In genomic region chr3:96499481-96500288, GRCm38 (mm10) we compare ENCODE assay signal across 8 mouse cellular contexts. TPM values are rescaled to one million over a fixed set of nuclear protein-coding genes. Genes with fewer than 3 reads are reported as not detected.
DNase-seq lines count a peak whose midpoint lies in the region; ATAC-seq lines count a peak whose summit lies in the region.

No protein-coding gene starts in this region.

- peak overlapping the region; percentile 89 for H3K4me3 ChIP-seq in intestine, embryonic 14.5 days (ENCODE audit: low read depth, low read length)

- peak overlapping the region; percentile 89 for H3K9ac ChIP-seq in intestine, embryonic 14.5 days (ENCODE audit: low read length)

- H3K36me3 ChIP-seq in intestine, embryonic 14.5 days (ENCODE audit: control insufficient read depth, insufficient read depth, low read length) = no peaks in the 10 kb centered on the region

- intact Hi-C loops in left cerebral cortex, postnatal 14 days (cut with DNase I) = loop anchor here (5.0 kb wide), 1 partner anchor 222 kb away; no protein-coding TSS in a partner anchor

- peak overlapping the region; percentile 94 for H3K27ac ChIP-seq in intestine, embryonic 14.5 days (ENCODE audit: low read depth)

- peaks cover 4% of the 10 kb centered on the region for H3K4me1 ChIP-seq in intestine, embryonic 14.5 days (replicated peaks; ENCODE audit: control insufficient read depth, insufficient read depth, low read length)

- H3K9me3 ChIP-seq in intestine, embryonic 14.5 days (ENCODE audit: control insufficient read depth, low read length) = no peaks in the 10 kb centered on the region

- under 1% methylated on average over 36 of the region's 36 CpGs for WGBS in intestine, embryonic 14.5 days

- DNase-seq in adrenal gland, adult 18-20 months (ENCODE audit: low spot score in 2 of 2) = peak; percentile 71 to 76
- DNase-seq in embryo, embryonic 11 days = peak; percentile 82
- DNase-seq in gastrocnemius, postnatal 25 days = peak; percentile 56
- peak; percentile 95 for DNase-seq in intestine, embryonic 14.5 days (ENCODE audit: low spot score)
- peak; percentile 83 to 90 for DNase-seq in left cerebral cortex, postnatal 14 days (ENCODE audit: low spot score in 2 of 2)
- DNase-seq in right cerebral cortex, postnatal 25 days = peak; percentile 72
- DNase-seq in yolk sac, embryonic 10.5 days (ENCODE audit: low spot score) = peak; percentile 90

- H3K4me2 ChIP-seq in intestine, embryonic 14.5 days (ENCODE audit: low read length) = peak overlapping the region; percentile 54

- ATAC-seq in intestine, embryonic 14.5 days (replicated peaks; ENCODE audit: low FRiP score, low TSS enrichment, low read depth) = peak; percentile 33
- peak; percentile 40 for ATAC-seq in megakaryocyte-erythroid progenitor cell, adult 5-6 weeks (replicated peaks; ENCODE audit: low FRiP score, low TSS enrichment, poor library complexity, severe bottlenecking)

- no peaks in the 10 kb centered on the region for H3K27me3 ChIP-seq in intestine, embryonic 14.5 days (replicated peaks; ENCODE audit: control insufficient read depth, insufficient read depth, low read length)

RNA-seq across cellular contexts. Expression of gene Hfe2, which starts 25.3 kb away (rescaled TPM):
- total RNA-seq in adrenal gland, adult 18-20 months (2021) = under 1 TPM in 1 of 2 experiments, not detected in 1; 0.42 TPM
- 100 to 1,000 TPM; 474 to 621 TPM for total RNA-seq in gastrocnemius, postnatal 25 days (2021)
- 0.11 and 0.28 TPM in 2 replicates for polyA plus RNA-seq in intestine, embryonic 14.5 days (2014; fragmentation: Nextera tagmentation; extraction: Ambion mirVana)
- total RNA-seq in left cerebral cortex, postnatal 14 days (2021) = under 1 TPM; 0.18 to 0.42 TPM
- not detected in 2 replicates for total RNA-seq in megakaryocyte-erythroid progenitor cell, adult 5-6 weeks (2014; fragmentation: Nextera tagmentation)
- not detected in 2 replicates for total RNA-seq in megakaryocyte-erythroid progenitor cell, adult 5-6 weeks (2017)

RNA-seq across cellular contexts. Expression of gene BC107364, which starts 47.6 kb away (rescaled TPM):
- not detected for total RNA-seq in adrenal gland, adult 18-20 months (2021)
- not detected for total RNA-seq in gastrocnemius, postnatal 25 days (2021)
- not detected in 2 replicates for polyA plus RNA-seq in intestine, embryonic 14.5 days (2014; fragmentation: Nextera tagmentation; extraction: Ambion mirVana)
- total RNA-seq in left cerebral cortex, postnatal 14 days (2021) = not detected
- not detected in 2 replicates for total RNA-seq in megakaryocyte-erythroid progenitor cell, adult 5-6 weeks (2014; fragmentation: Nextera tagmentation)
- total RNA-seq in megakaryocyte-erythroid progenitor cell, adult 5-6 weeks (2017) = not detected in 2 replicates

RNA-seq across cellular contexts. Expression of gene Txnip, which starts 58.1 kb away (rescaled TPM):
- 100 to 1,000 TPM; 539 to 784 TPM for total RNA-seq in adrenal gland, adult 18-20 months (2021)
- total RNA-seq in gastrocnemius, postnatal 25 days (2021) = 100 to 1,000 TPM; 343 to 504 TPM
- 149 and 154 TPM in 2 replicates for polyA plus RNA-seq in intestine, embryonic 14.5 days (2014; fragmentation: Nextera tagmentation; extraction: Ambion mirVana)
- 10 to 100 TPM; 26.9 to 36.8 TPM for total RNA-seq in left cerebral cortex, postnatal 14 days (2021)
- 257 and 274 TPM in 2 replicates for total RNA-seq in megakaryocyte-erythroid progenitor cell, adult 5-6 weeks (2014; fragmentation: Nextera tagmentation)
- 121 and 224 TPM in 2 replicates for total RNA-seq in megakaryocyte-erythroid progenitor cell, adult 5-6 weeks (2017)

Comparison
In these comparisons a context has a peak if more than half of its experiments do, and no peak if none do; other contexts are left out.
1. Peak in every context shown above with its lines: DNase-seq, ATAC-seq, H3K4me3 ChIP-seq and H3K27ac ChIP-seq.
2. RNA of gene Hfe2, which starts 25.3 kb away (total RNA-seq): 474 to 621 TPM in gastrocnemius, postnatal 25 days; 0.18 to 0.42 TPM in left cerebral cortex, postnatal 14 days, 0.42 TPM in adrenal gland, adult 18-20 months and not detected in megakaryocyte-erythroid progenitor cell, adult 5-6 weeks; every median in the first group is over 100 times any median in the second.